Mouse (Mus musculus) 3T3-L1 (cell line): Measurements from ENCODE around the gene Lingo4.

Experiments used
- DNase-seq: peaks from one replicate; pipeline ENCODE4 v3.0.0-alpha.2; 2015; ENCODE audit warnings: low read depth, low spot score

The Lingo4 gene

DNA sequence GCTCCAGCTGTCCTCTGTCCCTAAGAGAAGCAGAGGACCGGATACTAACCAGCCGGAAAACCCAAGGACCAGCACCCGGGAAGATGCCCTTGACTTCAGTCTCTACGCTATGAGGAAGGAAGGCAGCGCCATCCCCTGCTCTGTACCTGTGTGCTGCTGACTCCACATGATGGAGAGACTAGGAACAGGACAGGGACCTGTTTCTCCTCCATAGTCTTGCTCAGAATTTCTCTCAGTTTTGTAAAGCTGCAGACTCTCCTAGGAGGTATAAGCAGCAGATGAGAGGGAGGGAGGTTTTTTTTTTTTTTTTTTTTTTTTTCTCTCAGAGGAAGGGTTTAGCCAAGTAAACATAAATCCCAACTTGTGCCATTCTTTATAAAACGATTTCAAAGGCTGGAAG, at the start of gene Lingo4:
Lingo4 (plus strand) TSS at position 301 of the 400 bp plus-strand sequence.
- DNase-seq = no peak

DNA sequence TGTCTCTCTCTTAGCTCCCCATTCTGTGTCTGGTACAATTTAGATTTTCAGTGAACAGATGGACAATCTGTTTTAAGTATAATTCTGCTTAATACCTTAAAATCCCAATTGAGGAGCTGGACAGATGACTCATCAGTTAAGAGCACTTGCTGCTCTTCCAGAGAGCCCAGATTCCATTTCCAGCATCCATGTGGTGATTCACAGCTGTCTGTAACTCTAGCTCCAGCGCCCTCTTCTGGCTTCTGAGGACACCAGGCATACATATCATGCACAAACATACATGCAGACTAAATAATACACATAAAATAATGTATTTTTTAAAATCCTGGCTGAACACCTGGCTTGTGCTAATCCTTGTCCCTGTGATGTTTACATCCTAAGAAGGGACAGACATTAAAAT, 37.5 kb upstream of the Lingo4 start:
- DNase-seq = peak; percentile 92

- no peak for DNase-seq
Measured at GRCm38 (mm10) chr3:94362138-94362537, 36.2 kb upstream of the Lingo4 start, which contains the start of gene C2cd4d. TSS of gene C2cd4d (plus strand) at chr3:94362438.

DNA sequence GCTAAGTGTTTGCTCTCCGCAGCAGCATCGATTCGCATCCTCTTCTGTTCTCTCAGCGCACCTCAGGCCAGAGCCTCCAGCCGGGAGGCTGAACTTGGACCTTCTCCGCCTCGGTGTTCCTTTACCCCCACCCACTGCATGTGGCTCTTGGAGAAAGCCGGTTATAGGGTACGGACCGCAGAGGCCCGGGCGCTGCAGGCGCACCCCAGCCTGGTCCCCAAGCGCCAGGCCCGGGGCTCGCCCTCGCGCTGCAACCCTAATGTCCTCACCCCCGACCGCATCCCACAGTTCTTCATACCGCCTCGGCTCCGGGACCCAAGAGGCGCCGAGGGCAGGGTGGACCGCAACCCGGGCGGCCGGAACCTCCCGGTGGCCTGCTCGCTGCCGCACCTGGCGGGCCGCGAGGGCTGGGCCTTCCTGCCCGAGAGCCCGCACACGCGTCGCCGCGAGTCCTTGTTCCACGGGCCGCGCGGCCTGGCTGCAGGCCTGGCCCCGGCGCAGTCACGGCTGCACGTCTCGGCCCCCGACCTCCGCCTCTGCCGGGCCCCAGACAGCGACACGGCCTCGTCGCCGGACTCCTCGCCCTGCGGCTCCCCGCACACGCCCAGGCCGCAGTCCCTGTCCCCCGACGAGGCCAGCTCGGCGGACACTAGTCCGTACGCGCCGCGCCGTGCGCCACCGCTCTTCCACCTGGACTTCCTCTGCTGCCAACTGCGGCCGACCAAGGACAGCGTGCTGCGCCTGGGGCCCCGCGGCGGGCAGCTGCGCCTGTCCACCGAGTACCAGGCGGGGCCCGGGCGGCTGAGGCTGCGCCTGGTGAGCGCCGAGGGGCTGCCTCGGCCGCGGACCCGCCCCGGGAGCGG, 34.8 kb upstream of the Lingo4 start:
- no peak for DNase-seq

DNA sequence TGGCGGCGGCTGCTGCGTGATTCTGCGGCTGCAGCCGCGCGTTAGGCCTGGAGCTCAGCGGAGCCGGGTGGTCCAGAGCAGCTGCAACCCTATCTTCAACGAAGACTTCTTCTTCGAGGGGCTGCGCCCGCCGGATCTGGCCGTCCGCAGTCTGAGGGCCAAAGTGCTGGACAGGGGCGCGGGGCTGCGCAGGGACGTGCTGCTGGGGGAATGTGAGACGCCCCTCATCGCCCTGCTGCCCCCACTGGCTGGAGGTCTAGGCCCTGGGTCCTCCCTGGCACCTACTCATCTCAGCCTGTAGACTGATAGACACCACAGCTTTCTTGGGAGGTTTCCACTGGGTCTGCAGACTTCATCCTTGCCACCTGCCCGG, 34.2 kb upstream of the Lingo4 start:
- DNase-seq = no peak

DNA sequence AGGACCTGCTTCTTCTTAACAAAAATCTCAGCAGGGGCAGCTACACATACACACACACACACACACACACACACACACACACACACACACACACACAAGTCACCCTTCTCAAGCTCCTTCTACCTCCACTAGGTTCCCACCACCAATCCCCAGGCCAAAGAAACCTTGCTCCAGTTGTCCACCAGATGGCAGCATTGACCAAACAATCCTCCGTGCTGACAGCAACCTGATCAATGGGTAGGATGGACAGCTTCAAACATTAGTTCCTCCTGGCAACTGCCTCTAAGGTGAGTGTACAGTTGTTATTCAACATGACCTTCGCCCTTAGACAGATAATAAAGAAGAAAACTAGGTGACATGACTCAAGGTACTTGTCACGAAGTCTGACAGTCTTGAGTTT, 31.6 kb upstream of the Lingo4 start:
- peak; percentile 92 for DNase-seq

GRCm38 (mm10) chr3:94367511-94367910, 30.8 kb upstream of the Lingo4 start:
- no peak for DNase-seq

GRCm38 (mm10) chr3:94368631-94369030, 29.7 kb upstream of the Lingo4 start:
- DNase-seq = no peak

- DNase-seq = peak; percentile 36
Measured at GRCm38 (mm10) chr3:94369709-94370108, 28.6 kb upstream of the Lingo4 start.

GRCm38 (mm10) chr3:94371637-94372036, 26.7 kb upstream of the Lingo4 start:
- peak; percentile 64 for DNase-seq

DNA sequence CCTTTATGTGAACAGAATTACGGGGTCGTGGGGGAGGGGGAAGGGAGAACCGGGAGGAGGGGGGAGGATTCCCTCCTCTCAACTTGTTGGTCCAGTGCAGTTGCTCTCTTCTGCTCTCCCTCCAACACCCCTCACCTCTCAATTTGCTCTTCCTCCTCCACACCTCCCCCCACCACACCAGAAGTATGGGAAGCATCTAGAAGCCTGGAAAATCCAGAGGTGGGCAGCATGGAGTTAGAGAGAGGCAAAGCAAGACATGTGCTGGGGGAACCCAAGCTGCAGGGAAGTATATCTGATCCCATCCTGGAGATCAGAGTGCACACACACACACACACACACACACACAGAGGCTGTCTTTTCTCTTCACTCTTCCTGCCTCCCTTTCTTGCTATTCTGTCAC, 26.3 kb upstream of the Lingo4 start:
- no peak for DNase-seq

DNA sequence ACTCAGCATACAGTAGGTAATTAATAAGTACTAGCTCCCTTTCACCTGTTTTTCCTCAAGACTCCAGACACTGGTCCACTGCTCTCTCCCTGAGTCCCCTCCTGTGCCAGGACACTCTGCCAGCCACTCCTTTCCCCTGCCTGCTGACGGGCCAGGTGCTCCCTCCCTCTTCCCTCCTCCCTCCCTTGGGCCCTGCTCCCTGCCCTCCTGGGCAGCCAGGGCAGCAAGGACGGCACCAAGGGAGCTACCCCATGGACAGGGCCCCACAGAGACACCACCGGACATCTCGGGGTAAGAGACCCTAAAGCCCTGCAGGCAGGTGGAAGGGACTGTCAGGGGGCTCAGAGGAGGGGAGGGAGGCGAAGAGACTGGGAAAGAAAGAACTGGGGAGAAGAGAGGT, 25.7 kb upstream of the Lingo4 start, which contains the start of gene Rorc:
Rorc (plus strand) TSS at position 154 of the 400 bp plus-strand sequence.
- no peak for DNase-seq

DNA sequence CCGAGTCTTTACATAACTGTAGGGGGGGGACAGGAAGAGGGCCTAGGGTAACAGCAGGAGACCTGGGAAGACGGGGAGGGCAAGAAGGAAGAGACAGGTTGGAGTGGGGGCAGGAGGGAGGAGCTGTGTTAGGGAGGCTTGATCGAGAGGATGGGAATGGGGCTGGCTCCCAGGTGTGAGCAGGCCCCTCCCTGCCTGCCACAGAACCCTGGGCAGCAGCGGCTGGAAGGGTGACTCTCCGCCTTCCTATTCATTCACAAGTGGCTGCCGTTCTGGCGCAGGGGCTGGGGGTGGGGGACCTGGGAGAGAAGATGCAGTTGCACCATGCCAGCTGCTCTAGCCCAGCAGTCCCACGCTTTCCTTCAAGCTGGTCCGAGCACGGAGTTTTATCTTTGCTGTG, 25.2 kb upstream of the Lingo4 start:
- no peak for DNase-seq

DNA sequence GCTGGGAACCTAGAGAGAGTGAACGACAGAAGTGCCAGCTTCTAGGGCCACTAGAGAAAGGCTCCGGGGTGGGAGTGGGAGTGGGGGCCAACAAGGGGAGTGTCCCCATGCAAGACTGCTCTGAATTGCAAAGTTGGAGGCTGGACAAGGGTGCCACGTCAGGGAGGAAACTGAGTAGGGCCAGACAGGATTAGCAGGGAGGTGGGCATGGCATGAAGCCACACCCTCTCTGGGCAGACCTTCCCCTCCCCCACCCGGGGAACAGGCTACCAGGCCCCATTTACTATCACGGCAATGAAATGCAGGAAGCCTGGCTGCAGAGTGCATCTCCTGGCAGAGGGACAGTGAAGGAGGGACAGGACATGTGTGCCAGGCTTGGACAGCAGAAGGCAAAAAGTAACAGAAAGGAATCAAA, 24.7 kb upstream of the Lingo4 start:
- DNase-seq = peak; percentile 44

DNA sequence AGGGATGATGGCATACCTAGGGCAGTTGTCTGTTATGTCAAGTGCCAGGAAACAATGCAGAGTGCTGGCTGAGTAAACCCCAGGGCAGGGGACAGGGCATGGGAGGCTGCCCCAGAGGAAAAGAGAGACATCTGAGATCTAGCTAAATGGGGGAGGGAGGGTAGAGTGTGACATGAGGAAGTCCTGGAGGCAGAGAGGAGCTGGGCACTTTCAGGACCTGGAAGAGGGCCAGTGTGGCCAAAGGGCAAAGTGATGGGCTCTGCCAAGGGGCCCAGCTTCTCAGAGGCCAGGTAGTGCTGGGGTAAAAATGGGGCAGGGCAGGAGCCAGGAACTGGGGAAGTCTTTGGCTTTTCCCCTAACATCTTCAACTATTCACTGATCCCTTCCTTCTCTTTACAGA, 23.7 kb upstream of the Lingo4 start:
- no peak for DNase-seq

- peak; percentile 63 for DNase-seq
Measured at GRCm38 (mm10) chr3:94375146-94375545, 23.2 kb upstream of the Lingo4 start.

GRCm38 (mm10) chr3:94375861-94376260, 22.5 kb upstream of the Lingo4 start:
- no peak for DNase-seq

DNA sequence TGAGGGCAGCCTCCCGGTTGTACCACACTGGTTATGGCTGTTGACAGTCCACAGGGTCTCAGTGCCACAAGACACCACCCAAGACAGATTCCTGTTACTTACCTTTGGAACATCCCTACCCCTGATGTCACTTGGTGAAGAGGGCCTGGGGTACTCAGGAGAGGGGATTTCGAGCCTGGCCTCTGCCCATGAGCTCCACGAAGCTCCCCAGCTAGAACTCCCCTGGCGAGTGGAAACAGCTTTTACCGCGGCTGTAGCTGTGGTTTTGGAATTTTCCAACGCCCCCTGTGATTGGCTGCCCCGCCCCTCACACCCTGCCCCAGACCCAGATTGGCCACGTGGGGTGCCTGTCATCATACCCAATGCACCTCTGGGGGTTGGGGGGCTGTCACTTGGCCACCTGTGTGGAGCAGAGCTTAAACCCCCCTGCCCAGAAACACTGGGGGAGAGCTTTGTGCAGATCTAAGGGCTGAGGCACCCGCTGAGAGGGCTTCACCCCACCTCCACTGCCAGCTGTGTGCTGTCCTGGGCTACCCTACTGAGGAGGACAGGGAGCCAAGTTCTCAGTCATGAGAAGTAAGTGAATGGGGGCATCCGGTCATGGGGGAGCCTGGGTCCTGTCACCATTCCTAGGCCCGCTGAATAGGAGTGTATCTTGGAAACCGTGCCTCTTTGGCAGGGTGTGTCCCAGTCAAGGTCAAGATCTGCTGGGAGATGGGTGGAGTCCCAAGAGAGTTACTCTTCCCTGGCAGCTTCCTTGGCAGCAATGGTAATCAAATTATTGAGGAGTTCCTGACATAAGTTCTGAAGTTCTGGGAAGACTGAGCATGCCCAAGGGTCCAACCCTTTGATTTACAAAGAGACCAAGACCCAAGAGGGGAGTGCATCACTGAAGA, 21.0 kb upstream of the Lingo4 start:
- DNase-seq = no peak

DNA sequence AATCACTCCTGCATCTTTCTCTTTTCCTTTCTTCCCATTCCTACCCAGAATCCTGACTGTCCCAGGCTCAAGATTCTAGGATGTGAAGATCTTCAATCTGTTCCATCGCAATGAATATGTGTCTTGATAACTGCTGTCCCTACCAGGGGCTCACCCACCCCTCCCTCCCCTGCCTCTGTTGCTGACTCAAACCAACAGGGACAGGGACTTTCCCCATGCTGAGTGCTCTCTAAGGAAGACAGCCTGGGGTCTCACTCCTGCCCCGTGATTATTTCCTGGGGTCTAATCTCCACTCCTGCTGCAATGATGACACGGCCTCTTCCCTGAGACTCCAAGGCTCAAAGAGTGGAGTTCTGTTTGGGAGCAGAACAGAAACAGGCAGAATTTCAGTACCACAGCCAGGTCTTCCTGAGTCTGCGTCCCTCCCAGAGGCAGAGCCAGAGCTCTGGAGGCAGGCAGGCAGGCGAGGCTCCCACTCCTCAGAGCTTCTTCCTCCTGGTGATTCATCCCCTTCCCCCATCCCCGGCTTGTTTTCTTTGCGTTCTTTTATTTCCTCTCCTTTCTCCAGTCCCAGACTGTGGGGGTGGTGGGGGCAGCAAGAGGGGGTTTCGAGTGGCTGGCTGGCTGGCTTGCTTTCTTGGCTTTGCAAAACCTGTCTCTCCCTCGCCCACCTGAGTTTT, 18.3 kb upstream of the Lingo4 start:
- peak; percentile 39 for DNase-seq

GRCm38 (mm10) chr3:94382308-94382707, 16.0 kb upstream of the Lingo4 start:
- DNase-seq = no peak

DNA sequence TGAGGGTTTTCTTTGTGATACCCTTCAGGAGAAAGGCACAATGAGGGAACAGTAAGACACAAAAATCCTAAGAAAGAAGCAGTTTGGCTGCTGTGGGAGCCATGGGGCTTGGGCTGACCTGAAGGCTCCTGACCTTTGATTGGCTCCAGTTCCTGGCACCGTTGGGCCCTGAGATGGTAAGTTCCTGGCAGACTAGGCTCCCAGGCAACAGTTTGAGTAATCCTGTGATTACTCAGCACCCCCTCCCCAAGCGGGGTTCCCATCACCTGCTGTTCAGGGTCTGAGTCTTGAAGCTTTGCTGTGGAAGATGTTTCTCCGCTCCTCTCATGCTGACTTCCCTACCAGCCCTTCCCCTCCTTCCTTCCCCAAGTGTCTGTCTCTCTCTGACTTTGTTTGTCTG, 14.8 kb upstream of the Lingo4 start:
- no peak for DNase-seq

DNA sequence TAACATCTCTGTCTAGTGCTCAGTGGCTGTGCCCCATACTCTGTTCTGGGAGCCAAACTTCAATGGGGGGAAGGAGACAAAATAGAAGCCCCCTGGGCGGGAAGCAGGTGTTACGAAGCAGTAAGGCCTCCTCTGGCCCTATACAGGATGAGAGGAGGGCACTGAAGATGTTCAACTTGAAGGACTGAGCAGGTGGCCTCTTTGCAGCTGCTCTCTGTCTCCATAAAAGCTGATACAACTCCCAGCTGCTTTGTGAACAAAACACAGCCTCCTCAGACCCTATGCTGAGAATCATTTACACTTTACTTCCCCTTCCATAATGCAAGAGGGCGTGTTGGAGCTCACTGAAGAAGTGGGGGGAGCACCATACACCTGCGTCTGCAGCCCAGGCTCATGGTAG, 11.6 kb upstream of the Lingo4 start:
- DNase-seq = no peak
